Comparison of ENCODE assay signal across 8 mouse cellular contexts in the genomic region with DNA sequence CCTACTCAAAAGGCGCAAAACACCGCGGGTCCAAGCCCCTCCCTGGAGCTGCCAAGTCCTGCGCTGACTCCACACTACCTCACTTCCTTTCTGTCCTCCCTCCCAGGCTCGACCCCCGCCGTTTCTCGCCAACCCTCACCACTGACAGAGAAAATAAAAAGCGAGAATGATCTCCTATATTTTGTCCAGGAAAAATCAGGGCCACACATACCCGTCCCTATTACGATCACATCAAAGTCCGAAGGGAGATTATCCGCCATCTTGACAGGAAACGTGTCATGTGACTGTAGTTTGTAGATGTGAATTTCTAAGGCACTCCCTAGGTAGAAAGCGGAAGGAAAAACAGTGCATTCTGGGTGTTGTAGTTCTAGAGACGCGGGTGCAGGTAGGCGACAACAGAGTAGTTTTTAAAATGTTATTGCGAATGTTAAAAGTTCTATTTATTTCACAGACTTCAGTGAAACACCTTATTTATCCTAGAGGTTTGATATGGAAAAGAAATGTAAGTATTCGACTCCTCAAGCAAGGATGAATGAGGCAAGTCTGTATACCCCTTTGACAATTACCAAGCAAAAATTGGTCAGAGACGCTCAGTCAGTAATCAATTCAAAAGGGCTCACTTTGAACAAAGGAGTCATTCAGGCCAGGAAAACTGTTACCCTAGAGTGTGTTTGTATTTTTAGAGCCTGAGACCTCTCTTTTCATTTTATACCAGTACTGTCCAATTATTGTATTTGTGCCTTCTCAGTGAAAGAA. TPM values are rescaled to one million over a fixed set of nuclear protein-coding genes. Genes with fewer than 3 reads are reported as not detected.
DNase-seq lines count a peak whose midpoint lies in the region; ATAC-seq lines count a peak whose summit lies in the region.

A gene (minus strand): TSS at position 288 of the 756 bp plus-strand sequence.

- peak within 1 kb of the TSS; percentile 70 for H3K9ac ChIP-seq in hindbrain, embryonic 14.5 days

- no peaks in the 10 kb centered on the region for H3K36me3 ChIP-seq in hindbrain, embryonic 14.5 days (replicated peaks; ENCODE audit: control insufficient read depth, insufficient read depth)

- ATAC-seq in hindbrain, embryonic 14.5 days (ENCODE audit: low FRiP score), result peak; percentile 96

- no peaks in the 10 kb centered on the region for H3K9me3 ChIP-seq in hindbrain, embryonic 14.5 days (ENCODE audit: control insufficient read depth, low read length)

- WGBS in hindbrain, embryonic 14.5 days, result 11% methylated on average over 21 of the region's 21 CpGs

- H3K27ac ChIP-seq in hindbrain, embryonic 14.5 days, result peak within 1 kb of the TSS; percentile 92

- no peaks in the 10 kb centered on the region for H3K27me3 ChIP-seq in hindbrain, embryonic 14.5 days (ENCODE audit: control insufficient read depth, insufficient read depth, low read length)

- peak within 1 kb of the TSS; percentile 52 for H3K4me2 ChIP-seq in hindbrain, embryonic 14.5 days (replicated peaks)

- DNase-seq in ZHBTc4 (ENCODE audit: low read depth, low spot score), result peak; percentile 75
- peak; percentile 55 to 63 for DNase-seq in cerebellum, postnatal 14 days
- peak; percentile 14 to 44 for DNase-seq in frontal cortex, postnatal 10 days (ENCODE audit: low spot score in 2 of 2)
- DNase-seq in hindbrain, embryonic 14.5 days (ENCODE audit: low spot score), result peak; percentile 83
- peak; percentile 28 to 37 for DNase-seq in layer of hippocampus, postnatal 25 days (ENCODE audit: extremely low spot score in 1 of 2, low spot score in 1 of 2)
- peak; percentile 41 for DNase-seq in lung, postnatal 14 days
- DNase-seq in ovary, postnatal 36 days (ENCODE audit: low spot score), result peak; percentile 19
- peak; percentile 46 for DNase-seq in thymus, postnatal 25 days

- H3K4me1 ChIP-seq in hindbrain, embryonic 14.5 days (replicated peaks; ENCODE audit: control insufficient read depth, insufficient read depth, low read length), result no peaks in the 10 kb centered on the region

- peak within 1 kb of the TSS; percentile 48 for H3K4me3 ChIP-seq in hindbrain, embryonic 14.5 days (replicated peaks; ENCODE audit: low read length)

RNA-seq across cellular contexts. Expression of the gene that starts here (rescaled TPM):
- polyA plus RNA-seq in hindbrain, embryonic 14.5 days (2014; fragmentation: Nextera tagmentation; extraction: Ambion mirVana), result 19.2 and 21.0 TPM in 2 replicates
- total RNA-seq in layer of hippocampus, postnatal 25 days (2021), result 10 to 100 TPM; 36.8 to 38.0 TPM

Comparison
In these comparisons a context has a peak if more than half of its experiments do, and no peak if none do; other contexts are left out.
1. Peak in every context shown above with its lines: DNase-seq, ATAC-seq, H3K4me3 ChIP-seq and H3K27ac ChIP-seq.
2. DNase-seq: peak in every context shown above with its lines; median percentile 83 in hindbrain, embryonic 14.5 days; 75 in ZHBTc4; 59 in cerebellum, postnatal 14 days; 46 in thymus, postnatal 25 days; 41 in lung, postnatal 14 days; 32 in layer of hippocampus, postnatal 25 days; 29 in frontal cortex, postnatal 10 days; 19 in ovary, postnatal 36 days.